Mouse (Mus musculus) spleen, adult 12 weeks (tissue): ENCODE data around the gene Tex10.
"Not testable (repeated sequence)": the region's sequence is repeated elsewhere in the genome, so short reads cannot be mapped to it uniquely, and the experiment has no call there.

Source experiments
- DNase-seq: peaks from one replicate; pipeline ENCODE4 v3.0.0; 2022; ENCODE audit warnings: low spot score

The Tex10 gene

DNA sequence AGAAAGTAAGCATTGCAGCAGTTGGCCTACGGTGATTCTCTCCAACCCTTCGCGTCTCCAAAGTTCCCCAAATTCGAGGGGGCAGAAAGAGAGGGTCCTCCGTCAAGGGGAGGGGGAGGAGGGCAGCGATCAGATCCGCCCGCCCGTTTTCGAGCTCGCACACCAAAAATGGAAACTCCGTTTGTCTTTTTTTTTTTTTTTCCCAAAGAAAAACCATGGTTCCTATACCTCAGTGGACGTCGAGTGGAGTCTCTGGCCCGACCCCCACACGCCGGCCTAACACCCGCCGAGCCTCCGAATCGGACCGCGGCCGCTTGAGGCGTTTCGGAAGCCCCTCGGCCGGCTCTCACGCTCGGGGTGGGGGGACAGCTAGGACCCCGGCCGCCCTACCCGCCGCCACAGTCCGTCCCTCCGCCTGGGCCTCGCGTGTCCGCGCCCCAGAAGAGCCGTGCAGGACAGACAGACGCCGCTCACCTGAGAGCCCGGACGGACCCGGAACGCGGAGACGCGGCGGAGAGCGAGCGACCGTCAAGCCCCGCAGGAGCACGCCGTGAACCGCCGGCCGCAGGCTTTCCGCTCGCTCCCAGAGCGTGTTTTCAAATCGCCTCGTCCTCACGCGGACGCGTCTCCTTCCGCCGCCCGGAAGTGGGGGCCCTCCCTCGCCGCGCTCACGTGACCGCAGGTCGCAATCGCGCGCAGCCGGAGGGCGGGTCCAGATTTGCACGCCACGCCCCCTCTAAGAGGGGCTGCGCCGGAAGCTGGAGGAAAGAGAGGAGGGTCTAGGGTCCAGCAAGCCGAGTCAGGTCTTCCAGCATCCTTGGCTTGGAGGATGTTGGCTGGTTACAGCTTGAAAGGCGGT, at the start of gene Tex10:
Tex10 (minus strand) TSS at position 668 of the 859 bp plus-strand sequence.
- DNase-seq = peak; percentile 82

DNA sequence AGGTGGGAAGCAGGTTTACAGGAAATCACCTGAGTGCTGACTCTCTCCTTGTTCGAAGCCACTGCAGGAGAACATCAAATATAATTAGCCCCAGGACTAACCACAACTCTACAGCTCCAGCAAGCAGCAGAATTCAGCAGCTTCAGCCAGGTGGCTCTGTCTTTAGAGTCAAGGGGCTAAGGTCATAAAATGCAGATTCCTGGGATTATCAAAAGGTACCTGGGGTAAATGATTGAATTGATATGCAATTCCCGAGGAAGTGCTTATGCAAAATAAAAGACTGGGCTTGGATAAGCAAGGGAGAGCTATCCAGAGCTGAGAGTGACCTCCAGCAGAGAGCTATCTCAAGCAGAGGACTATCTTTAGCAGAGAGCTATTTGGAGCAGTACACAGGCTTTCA, 37.6 kb upstream of the Tex10 start:
- DNase-seq = no peak

DNA sequence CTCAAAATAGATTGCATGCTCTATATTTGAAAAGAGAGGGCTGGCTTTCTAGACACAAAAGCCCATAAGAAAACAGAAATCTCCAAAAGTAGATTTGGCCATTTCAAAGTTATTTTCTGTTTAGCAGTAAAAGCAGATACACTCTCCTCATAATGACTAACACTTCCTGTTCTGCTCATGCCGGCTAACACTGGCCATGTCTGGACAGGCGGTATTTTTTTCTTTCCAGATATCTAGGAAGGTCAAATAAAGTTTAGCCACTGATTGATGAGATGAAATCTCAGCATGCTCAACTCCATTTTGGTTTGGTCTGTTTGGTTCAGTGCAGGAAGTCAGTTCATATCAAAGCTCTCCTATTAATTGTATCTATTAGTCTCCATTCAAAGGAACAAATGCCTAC, 19.3 kb upstream of the Tex10 start:
- DNase-seq = no peak

DNA sequence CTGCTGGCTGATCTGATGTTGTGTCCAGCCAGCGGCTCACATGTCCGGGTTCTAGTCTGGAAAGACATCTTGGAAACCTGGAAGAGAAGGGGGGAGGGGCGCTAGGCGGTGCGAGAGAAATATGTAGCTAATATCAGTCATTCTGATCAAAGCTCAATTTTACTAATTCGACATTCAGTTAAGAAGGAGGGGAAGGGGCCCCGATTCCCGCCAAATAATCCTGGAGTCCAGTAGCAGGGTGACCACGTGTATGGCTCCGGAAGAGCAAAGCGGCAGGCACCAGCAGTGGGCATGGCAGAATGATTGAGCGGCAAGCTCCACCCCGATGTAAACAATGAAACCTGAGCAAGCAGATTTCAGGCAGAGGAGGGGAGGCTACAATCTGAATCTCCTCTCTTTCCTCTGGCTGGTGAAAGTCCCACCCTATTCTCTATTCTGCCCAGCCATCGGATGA, 18.1 kb upstream of the Tex10 start:
- DNase-seq = no peak

DNA sequence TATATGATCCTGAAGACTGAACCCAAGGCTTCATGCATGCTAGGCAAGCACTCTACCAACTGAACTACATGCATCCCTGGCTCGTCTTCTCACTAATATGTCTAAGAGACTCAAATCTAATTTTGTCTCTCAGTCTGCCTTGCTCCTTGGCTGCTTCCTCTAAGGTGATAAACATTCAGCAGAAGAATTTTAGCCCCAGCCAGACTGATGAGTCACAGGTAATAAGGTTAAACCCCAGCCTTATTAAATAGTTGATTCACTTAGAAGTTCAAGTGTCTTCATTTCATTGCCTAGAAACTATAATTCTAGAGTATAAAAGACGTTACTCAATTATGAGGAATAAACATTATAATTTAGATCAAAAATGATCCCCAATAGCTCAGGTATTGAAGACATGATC, 15.7 kb upstream of the Tex10 start:
- DNase-seq = no peak

DNA sequence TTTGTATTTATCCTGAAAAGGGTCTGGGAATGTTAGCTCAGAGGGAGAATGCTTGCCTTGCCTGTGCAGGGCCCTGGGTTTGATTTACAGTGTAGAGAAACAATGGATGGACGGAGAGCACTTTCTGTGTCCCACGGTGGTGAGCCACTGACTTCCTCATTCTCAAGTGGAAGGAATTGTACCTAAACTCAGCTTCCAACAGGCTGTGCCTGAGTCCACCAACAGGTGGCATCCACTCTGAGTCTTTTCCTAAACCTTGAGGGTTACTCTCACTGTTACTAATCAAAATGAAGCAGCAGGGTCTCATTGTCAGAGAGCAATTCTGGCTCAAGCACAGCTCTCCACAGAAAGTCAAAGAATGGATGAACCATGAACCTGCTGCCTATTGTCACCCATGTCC, 8.0 kb upstream of the Tex10 start:
- no peak for DNase-seq

DNA sequence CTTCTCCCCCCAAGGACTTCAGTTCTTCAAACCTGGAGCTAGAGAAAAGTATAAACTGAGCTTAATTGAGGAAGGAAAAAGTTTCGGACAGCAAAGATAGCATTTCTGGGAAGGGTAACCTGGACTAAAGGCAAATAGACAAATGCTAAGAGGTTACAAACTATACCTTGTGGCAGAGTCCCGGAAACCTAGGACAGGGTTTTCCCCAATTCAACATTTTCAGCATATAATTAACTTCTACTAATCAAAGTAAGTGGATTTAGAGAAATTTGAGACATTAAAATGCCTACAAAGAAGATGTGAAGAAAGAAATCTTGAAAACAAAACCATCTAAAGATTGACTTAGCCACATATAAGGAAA, 372 bp upstream of the Tex10 start:
- no peak for DNase-seq

DNA sequence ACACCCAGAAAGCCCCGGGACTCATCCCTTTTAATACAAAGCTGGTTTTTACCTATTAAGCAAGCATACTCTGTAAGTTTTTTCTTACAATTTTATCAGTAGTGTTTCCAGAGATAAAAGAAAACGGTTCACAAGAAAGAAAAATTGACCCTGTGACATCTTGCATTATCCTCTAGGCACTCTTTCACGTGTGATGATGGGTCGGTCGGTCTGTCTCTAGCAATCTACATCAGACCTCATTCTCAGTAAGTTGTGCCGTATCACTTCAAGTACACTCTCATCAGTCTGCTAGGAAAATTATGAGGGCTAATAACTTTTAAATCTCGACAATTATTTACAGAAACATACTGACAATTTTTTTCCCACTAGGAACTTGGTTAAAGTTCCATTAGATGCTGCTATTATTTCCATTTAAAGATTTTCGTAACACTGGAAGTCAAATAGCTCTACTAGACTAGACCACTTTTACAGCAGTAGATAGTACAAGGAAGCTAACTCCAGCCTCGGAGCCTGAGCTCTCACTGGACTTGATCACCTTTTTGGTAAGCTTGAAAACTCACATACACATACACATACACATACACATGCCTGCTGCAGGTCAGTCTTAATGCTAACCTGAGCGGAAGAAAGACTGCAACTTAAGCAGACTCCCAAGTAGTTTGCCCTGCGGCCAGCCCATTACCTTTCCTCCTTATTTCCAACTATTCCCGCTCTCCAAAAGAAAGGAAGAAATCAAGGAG, 1.0 kb downstream of the Tex10 start:
- no peak for DNase-seq

DNA sequence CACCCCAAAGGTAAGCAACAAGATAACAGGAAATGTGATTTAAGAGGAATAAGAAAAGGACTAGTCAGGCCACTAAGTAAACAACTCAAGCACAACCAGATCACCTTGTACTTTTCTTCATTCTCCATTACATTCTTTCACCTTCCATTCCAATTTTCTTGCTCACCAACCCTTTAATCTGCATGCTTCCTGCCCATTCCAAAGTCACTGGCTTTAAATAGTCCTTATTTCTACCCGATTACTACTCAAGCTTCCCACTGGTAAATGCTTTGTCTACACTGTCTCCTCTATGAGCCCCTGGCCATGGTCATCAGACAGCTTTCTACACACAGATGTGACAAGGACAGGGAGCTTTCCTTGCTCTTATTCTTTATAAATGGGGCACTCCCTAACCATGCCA, 2.3 kb downstream of the Tex10 start:
- no peak for DNase-seq

DNA sequence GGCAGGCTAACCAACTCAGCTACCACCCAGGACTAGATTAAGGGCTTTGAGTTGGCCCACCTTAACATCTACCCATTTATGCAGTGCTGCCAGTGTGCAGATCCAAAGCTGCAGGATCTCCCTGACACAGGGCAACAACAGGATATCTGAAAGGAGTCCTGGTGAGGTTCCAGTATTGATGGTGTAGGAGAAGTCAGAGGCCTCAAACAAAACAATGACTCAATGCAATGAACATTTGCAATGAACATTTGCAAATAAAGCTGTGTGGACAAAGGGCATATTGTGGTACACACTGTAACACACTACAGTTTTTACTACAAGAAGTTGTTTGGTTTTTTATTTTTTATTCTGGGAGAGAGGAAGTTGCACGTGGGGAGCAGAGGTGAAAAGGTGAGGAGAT, 12.2 kb downstream of the Tex10 start:
- no peak for DNase-seq

DNA sequence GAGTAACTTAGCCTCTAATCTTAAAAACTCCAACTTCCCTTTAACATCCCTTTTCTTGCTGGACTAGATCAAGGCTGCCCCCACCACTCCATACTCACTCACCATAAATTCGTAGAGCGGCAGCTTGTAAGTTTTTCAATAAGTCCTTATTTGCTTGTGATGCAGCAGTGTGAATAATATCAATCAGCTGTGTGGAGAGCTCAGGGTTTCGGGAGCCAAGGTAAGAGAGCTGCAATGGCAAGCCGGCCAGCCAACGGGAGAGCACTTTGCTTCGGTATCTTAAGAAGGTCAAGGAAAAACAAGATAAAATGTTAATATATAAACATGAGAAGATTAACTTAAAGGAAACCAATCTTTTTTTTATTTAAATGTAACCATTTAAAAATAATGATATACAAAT, 14.8 kb downstream of the Tex10 start:
- DNase-seq = no peak

DNA sequence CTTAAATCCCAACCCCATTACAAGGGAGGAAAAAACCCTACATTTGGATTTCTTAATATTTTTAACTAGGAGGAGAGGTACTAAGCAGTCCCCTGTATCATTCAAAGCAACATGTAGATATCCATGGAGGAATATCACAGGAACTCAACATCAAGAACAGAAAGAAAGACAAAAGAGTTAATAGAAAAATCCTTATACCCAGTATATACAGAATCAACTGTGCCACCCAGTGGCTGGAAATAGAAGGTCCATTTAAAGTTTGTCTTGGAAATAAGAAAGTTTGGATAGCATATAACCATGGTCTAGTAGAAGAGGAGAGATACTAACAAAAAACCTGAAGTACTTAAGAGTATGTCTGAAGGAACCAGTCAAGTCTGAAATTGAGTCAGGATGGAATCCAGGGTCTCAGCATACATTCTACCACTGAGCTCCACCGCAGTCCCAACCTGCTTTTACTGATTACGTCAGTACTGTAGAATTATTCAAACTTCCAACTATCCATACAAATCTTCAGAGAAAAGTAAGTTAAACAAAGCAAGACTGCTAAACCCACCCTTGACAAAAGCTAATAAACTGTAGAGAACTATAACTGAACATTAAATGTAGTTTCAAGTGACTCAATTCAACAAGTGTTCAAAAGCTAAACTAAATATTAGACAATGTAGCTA, 19.0 kb downstream of the Tex10 start:
- no peak for DNase-seq

DNA sequence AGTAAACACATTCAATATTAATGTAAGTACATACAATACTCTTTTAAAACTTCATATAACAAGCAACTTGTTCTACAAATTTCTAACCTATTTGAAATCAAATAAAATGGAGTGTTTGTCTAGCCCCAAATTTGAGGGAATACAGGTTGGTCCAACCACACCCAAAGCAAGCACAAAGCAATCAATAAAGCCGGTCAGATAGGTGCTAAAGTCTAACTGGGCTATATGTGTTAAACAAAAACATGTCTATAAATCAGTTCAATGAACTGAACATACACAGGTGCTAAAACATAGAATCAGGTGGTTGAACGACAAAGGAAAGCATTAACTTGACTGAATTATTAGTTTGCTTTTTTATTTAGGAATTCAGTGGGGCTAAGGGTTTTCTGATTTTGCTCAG, 45.2 kb downstream of the Tex10 start:
- no peak for DNase-seq

DNA sequence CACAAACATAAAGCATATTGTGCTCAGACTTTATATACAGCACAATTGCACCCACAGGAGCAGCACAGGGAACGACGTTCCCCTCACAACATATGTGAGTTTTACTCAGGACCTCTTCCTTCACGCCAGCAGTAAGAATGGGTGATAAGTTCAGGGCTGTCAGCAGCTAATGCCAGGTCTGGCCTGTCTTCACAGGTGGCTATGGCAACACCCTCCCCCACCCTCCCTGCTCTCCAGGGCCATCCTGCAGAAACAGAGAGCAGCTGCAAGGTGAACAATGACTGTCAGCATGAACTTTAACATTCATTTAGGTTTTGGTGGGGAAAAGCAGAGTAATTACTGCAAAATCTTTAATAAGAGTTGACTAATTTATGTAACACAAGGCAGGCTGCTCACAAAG, 45.8 kb downstream of the Tex10 start:
- DNase-seq = no peak

DNA sequence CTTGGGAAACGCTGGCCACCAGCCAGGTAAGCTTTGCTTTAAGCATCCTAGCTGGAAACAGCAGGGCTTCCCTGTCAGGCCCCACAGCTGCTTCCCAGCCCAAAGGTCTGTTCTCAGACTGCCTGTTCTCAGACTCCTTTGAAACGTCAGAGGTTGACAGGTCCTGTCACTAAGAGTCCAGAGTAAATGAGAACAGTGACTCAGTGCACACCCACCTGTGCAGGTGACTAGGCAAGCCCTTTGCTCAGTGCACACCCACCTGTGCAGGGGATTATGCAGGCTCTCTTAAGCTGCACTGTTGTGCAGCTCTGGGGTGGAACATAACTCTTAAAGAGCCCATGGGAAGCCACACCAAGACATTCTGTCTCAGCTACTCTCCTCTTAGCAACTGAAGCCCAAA, 49.5 kb downstream of the Tex10 start:
- DNase-seq = no peak

DNA sequence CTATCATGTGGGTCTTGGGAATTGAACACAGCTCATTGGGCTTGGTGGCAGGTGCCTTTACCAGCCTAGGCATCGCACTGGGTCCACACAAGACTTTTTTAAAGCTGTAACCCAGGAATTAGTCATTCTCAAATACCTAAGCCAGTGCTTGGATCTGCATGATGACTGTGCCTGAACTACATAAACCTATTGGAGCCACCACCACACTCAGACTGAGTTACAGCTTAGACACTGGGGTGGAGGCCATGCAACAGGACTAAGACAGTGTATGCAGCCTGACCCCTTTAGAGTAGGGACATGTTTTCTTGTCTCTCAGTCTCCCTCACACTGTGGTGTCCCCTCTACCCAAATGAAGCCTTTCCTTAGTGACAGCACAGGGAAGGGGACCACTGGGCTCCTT, 50.6 kb downstream of the Tex10 start:
- DNase-seq = no peak

DNA sequence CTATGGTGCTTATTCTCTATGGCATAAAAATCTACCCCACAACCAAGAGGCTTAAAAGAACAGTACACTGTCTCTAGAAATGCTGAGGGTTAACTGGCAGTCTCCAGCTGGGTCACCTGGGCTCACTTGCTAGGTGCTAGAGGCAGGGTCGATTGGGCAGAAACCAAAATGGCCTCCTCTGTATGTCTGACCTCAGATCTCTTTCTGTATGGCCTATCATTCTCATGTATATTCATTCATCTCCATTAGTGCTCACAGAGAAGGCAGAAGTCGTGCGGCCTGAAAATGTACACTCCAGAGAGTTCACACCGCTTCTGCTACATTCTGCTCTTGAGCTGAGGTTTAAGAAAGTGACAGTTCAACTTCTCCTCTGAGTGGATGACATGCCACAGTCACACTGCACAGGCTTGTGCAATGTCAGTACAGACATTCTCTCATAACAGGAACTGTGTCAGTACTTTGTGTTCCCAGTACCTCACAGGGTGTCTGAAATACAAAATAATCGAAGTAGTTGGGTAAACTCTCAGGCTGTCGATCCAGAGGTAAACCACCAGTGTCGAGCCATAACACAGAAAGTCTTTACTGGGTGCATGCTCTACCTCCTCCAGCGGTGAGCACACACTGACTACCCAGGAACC, 54.3 kb downstream of the Tex10 start:
- DNase-seq = no peak

DNA sequence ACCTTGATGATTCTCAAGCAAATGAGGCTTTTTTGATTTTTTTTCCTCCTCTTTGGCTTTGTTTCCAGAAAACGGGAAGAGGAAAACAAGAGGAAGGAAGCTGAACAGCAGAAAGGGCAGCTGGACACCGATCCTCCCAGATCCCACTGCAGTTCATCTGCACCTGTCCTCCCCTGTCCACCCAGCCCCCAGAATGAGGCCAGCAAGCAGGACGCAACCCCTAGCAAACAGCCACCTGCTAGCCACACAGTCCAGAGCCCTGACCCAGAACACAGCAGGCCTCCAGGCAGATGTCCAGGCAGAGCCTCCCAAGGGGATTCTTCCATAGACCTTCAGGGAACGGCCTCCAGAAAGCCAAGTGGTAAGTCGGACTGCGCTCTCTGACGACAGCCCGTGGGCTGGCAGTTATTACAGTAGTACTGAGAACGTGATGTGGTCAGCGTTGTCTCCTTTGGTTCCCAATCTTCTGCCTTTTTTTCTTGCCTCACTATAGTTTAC, 57.4 kb downstream of the Tex10 start:
- no peak for DNase-seq

DNA sequence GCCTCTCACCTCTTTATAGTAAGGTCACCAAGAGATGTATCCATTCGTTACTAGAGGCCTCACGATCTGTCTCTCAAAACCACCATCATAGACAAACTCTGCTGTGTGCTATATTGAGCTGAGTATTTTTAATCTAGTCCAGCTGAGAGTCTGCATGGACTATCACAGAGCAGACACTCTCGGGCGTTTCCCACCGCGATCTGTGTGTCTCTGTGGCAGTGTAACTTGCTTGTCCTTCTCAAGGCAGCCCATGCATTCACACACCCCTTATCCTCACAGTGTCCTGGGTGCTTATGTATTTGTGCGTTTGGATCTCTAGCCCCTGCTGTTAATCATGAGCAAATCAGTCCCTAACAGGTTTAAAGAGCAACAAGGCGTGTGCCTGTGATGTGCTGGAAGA, 59.8 kb downstream of the Tex10 start:
- DNase-seq = no peak

DNA sequence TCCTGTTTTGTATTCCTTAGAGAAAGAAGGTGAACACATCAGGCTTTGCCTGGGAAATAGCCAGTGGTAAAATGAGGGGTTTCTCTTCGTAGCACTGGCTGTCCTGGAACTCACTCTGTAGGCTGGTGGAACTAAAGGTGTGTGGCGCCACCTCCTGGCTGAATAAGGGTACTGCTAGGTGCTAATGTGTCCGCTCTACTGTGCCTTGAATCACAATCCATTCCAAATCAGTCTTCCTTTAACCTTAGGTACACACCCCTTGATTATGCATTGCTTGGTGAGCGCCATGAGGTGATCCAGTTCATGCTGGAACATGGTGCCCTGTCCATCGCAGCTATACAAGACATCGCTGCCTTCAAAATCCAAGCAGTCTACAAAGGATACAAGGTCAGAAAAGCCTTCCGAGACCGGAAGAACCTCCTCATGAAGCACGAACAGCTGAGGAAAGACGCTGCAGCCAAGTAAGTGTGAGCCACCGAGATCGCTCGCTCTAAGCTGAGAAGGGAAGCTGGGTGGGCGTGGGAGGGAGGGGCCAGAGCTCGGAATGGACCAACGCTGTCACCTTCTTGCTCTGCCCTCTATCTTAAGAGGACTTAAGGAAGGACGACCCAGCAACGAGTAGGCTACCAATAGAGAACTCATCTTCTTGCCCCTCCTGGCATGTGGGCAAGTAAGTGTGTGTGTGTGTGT, 65.8 kb downstream of the Tex10 start:
- peak; percentile 24 for DNase-seq

DNA sequence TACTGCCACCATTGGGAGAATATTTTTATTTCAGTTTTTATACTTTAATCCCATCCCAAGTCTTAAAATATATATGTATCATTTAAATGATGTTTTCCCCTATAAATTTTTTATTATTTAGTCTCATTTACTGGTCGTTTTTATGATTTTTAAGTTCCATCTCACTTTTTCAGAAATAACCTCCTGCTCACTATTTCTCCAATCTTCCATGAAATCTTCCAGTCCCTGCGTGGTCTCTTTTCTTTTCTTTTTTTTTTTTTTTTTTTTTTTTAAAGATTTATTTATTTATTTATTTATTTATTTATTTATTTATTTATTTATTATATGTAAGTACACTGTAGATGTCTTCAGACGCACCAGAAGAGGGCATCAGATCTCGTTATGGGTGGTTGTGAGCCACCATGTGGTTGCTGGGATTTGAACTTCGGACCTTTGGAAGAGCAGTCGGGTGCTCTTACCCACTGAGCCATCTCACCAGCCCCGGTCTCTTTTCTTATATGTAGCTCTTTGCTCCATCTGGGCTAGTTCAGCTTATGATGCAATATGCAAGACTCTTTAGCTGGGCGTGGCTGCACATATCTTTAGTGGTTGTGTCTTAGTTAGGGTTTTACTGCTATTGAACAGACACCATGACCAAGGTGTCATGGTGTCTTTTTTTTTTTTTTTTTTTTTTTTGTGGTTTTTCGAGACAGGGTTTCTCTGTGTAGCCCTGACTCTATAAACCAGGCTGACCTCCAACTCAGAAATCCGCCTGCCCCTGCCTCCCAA, 67.4 kb downstream of the Tex10 start:
- not testable (repeated sequence) for DNase-seq
